Mouse (Mus musculus) left cerebral cortex, postnatal 10 days (tissue): Measurements from ENCODE around the gene Gm49384. TPM values are rescaled to one million over a fixed set of nuclear protein-coding genes. Genes with fewer than 3 reads are reported as not detected.

ENCODE experiments used
- DNase-seq, 2 experiments: peaks; one replicate each; pipeline ENCODE4 v3.0.0; 2021 to 2022; ENCODE audit warnings: low spot score in 2 of 2, mixed read lengths in 1 of 2; ENCODE audit errors: extremely low spot score in 1 of 2
- intact Hi-C: fragments of 180-260 bp; cut with DNase I; formaldehyde crosslinking; loops from one replicate; pipeline ENCODE4 v1.15.1; 2025
- total RNA-seq, 2 experiments: library from RNA; stranded (reverse); gene quantifications; 2 replicates each; pipeline ENCODE4 v1.2.3; 2021

The Gm49384 gene
- 1 to 10 TPM; 3.0 to 4.9 TPM for total RNA-seq

GRCm38 (mm10) chr12:69204052-69204833, at the start of gene Gm49384:
Gene Gm49384, minus strand, starts transcription at chr12:69204267.
- intact Hi-C loops = no loop called here

GRCm38 (mm10) chr12:69253806-69254205, 49.7 kb upstream of the Gm49384 start:
- intact Hi-C loops = no loop called here
- DNase-seq = no peak

More at GRCm38 (mm10) chr12:69204052-69204833, at the start of gene Gm49384:
- DNase-seq = no peak

GRCm38 (mm10) chr12:69250756-69251155, 46.7 kb upstream of the Gm49384 start:
- DNase-seq = no peak
- intact Hi-C loops = no loop called here

- no peak for DNase-seq
- intact Hi-C loops = no loop called here
Observed at GRCm38 (mm10) chr12:69249766-69250165, 45.7 kb upstream of the Gm49384 start.

GRCm38 (mm10) chr12:69241771-69242431, 37.8 kb upstream of the Gm49384 start:
- intact Hi-C loops = no loop called here
- peak; percentile 52 to 88 for DNase-seq

GRCm38 (mm10) chr12:69241405-69241770, 37.3 kb upstream of the Gm49384 start:
- no peak for DNase-seq
- intact Hi-C loops = no loop called here

GRCm38 (mm10) chr12:69240876-69241275, 36.8 kb upstream of the Gm49384 start, which contains the start of gene Klhdc1:
Gene Klhdc1, plus strand, starts transcription at chr12:69241176.
- intact Hi-C loops = no loop called here
- no peak for DNase-seq

GRCm38 (mm10) chr12:69238284-69238683, 34.2 kb upstream of the Gm49384 start:
- intact Hi-C loops = no loop called here
- no peak for DNase-seq

- intact Hi-C loops = no loop called here
- DNase-seq = no peak
Observed at GRCm38 (mm10) chr12:69235782-69236181, 31.7 kb upstream of the Gm49384 start.

GRCm38 (mm10) chr12:69229251-69229650, 25.2 kb upstream of the Gm49384 start:
- intact Hi-C loops = no loop called here
- DNase-seq = no peak

GRCm38 (mm10) chr12:69227776-69228466, 23.9 kb upstream of the Gm49384 start, which contains the start of gene Pole2:
Gene Pole2, minus strand, starts transcription at chr12:69228195.
- peak; percentile 76 to 90 for DNase-seq
- intact Hi-C loops = no loop called here

- DNase-seq = no peak
- intact Hi-C loops = no loop called here
Observed at GRCm38 (mm10) chr12:69220613-69221277, 16.7 kb upstream of the Gm49384 start.

GRCm38 (mm10) chr12:69216587-69216986, 12.5 kb upstream of the Gm49384 start:
- intact Hi-C loops = loop anchor here (5.0 kb wide), 1 partner anchor 66 kb away; no protein-coding TSS in a partner anchor
- DNase-seq = no peak

GRCm38 (mm10) chr12:69215000-69215785, 11.1 kb upstream of the Gm49384 start:
- no peak for DNase-seq
- intact Hi-C loops = loop anchor here (5.0 kb wide), 2 partner anchors 67 to 82 kb away; partner anchors contain the start of gene Klhdc2

GRCm38 (mm10) chr12:69214393-69214792, 10.3 kb upstream of the Gm49384 start:
- intact Hi-C loops = loop anchor here (5.0 kb wide), 1 partner anchor 83 kb away; the partner anchor contains the start of gene Klhdc2
- no peak for DNase-seq

- intact Hi-C loops = loop anchor here (5.0 kb wide), 1 partner anchor 84 kb away; the partner anchor contains the start of gene Klhdc2
- DNase-seq = no peak
Observed at GRCm38 (mm10) chr12:69213186-69213777, 9.2 kb upstream of the Gm49384 start.

- intact Hi-C loops = loop anchor here (5.0 kb wide), 1 partner anchor 86 kb away; the partner anchor contains the start of gene Klhdc2
- no peak for DNase-seq
Observed at GRCm38 (mm10) chr12:69211057-69211456, 7.0 kb upstream of the Gm49384 start.
